Mouse (Mus musculus): ENCODE measurements at regions not wholly inside any gene's neighbourhood (a gene's known extent, or its start where the extent isn't known, plus 50 kb on each side); places are given as distances from the start of the nearest gene placed in this dataset.

- no peak for TF ChIP-seq CTCF (IDR thresholded peaks at IDR 0.05; ENCODE audit: borderline replicate concordance, insufficient read depth, low read depth, low read length)
- TF ChIP-seq POLR2A (IDR thresholded peaks at IDR 0.05; ENCODE audit: borderline replicate concordance, insufficient read depth, low read length), result no peak
Observed at GRCm38 (mm10) chr4:28227594-28228208, 585.2 kb upstream of the Epha7 start.
